Mouse (Mus musculus) gastrocnemius, adult 2 months (tissue): ENCODE data around the gene Gosr2. TPM values are rescaled to one million over a fixed set of nuclear protein-coding genes. Genes with fewer than 3 reads are reported as not detected.
A peak's percentile ranks its signal among the peaks of the same experiment; 100 is the strongest.

Experiments
- DNase-seq: peaks from one replicate; pipeline ENCODE4 v3.0.0; 2022
- H3K27ac ChIP-seq: fragments of 200-600 bp; 2 replicates; pipeline ENCODE4 v1.8.1; 2022; ENCODE audit warnings: mild to moderate bottlenecking
- H3K4me3 ChIP-seq: fragments of 200-600 bp; 2 replicates; pipeline ENCODE4 v1.8.1; 2022; ENCODE audit warnings: mild to moderate bottlenecking, moderate library complexity
- CTCF ChIP-seq: fragments of 200-600 bp; IDR thresholded peaks from 2 replicates; pipeline ENCODE4 v1.8.1; 2022; ENCODE audit warnings: antibody characterized with exemption, mild to moderate bottlenecking, moderate library complexity
- intact Hi-C: fragments of 180-260 bp; cut with DNase I; formaldehyde crosslinking; loops from one replicate; pipeline ENCODE4 v1.15.1; 2025
- total RNA-seq, 2 experiments: library from RNA; stranded (reverse); gene quantifications; 2 replicates each; pipeline ENCODE4 v1.2.3; 2021

Gosr2 gene
- total RNA-seq, 2 experiments from 2014 or later: 38.3 to 40.1 TPM

DNA sequence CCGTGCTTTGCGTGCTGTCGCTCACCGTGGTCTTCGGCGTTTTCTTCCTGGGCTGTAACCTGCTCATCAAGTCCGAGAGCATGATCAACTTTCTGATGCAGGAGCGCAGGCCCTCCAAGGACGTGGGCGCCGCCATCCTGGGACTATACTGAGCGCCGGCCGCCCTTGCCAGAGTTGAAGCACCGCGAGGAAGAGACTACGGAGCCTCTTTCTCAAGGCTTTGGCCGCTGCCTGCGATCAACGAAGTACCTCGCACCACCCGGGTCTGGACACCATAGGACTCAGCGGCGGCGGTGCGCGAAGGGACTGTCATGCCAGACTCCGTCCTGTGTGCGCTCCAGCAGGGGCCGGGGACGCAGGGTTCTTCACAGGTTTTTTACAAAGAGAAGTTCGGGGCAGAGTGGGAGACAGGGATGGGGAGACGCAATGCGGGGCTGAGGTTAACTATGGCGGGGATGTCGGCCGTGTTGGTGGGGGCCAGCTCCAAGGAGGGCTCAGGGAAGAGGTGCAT lies 47.7 kb downstream of the Gosr2 start:
- no peak for TF ChIP-seq CTCF
- no peak for DNase-seq
- Histone ChIP-seq H3K4me3 (peak overlapping the region; percentile 55), H3K27ac (no peak overlapping the region)
- intact Hi-C loops: no loop called here

DNA sequence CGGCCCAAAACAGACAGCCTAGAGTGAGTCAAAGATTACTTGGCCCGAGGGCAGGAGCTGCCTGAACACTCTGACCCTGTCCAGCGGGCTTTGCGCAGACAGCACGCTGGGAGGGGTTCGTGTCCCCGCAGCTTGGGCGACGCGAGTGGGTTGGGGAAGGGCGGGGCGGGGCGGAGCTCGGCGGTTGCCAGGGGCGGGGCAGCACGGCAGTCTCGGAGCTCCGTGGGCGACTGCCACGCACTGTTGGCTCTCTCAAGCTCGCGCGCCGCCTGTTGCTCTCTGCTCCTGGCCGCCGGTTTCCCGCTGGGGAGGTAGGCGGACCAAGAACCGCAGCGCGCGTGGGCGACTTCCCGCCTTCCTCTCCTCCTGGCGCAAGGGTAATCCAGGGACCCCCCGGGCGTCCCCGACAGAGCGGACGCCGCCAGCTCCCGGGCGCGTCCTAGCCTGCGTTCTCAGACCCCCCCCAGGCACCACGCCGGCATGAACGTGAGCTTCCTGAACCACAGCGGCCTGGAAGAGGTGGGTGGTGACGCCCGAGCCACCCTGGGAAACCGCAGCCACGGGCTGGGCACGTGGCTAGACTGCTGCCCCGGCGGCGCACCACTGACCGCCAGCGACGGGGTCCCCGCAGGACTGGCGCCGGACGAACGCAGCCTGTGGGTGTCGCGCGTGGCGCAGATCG lies 48.3 kb downstream of the Gosr2 start, which contains the start of gene Rprml:
Gene Rprml, plus strand, starts transcription at position 270 of the 682 bp plus-strand sequence.
- H3K4me3 ChIP-seq: peak within 1 kb of the TSS; percentile 55
- no peak within 1 kb of the TSS for H3K27ac ChIP-seq
- TF ChIP-seq CTCF: no peak
- intact Hi-C loops: no loop called here
- DNase-seq: no peak

DNA sequence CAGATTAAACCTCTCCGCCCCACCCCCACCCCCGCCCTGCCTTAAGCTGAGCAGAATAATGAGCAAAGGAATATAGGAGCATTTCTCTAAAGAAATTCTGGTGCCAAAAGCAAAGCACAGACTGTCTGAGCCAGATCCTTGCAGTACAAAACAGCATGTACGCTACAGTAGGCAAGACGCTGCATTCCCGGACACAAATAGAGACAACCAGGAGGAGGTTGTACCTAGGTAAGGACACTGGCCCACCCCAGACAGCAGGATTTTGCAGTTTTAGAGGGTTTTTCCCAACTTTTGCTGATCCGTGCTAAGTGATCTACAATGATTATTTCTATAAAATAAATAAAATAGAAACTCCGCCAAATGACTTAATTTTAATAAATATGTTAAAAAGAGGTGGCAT lies 49.0 kb downstream of the Gosr2 start:
- TF ChIP-seq CTCF: no peak
- intact Hi-C loops: no loop called here
- Histone ChIP-seq H3K4me3 (no peak overlapping the region), H3K27ac (no peak overlapping the region)
- DNase-seq: no peak

DNA sequence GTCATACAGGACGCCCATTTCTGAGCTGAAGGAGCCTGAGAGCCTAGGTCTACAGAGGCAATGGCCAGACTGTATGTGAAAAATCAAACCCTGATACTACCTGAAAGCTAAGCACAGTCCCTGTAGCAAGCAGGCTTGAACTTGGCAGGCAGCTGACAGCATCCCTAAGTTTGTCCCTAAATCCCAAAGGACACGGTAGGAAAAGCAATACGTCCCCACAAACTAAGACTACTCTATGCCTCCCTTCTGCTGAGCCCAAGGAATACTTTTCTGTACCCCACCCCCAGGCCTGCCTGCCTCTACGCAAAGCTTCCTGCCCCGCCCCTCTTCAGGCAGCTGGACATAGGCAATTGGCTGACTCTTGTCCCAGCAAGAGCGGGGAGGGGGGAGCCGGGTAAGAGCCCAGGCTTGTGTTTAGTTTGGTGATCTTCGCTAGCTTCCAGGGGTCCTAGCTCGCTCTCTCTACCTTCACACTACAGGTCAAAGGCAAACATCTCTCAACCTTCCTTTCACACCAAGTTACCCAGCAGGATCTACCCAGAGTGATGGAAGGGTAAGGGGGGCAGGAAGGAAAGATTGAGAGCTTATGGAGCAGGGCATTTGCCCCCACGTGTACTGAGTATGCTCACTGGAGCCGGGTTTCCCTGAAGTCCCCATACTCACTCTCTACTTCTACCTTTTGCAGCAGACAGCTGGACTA lies 49.6 kb downstream of the Gosr2 start:
- Histone ChIP-seq H3K27ac (no peak overlapping the region), H3K4me3 (no peak overlapping the region)
- intact Hi-C loops: no loop called here
- no peak for DNase-seq
- no peak for TF ChIP-seq CTCF

DNA sequence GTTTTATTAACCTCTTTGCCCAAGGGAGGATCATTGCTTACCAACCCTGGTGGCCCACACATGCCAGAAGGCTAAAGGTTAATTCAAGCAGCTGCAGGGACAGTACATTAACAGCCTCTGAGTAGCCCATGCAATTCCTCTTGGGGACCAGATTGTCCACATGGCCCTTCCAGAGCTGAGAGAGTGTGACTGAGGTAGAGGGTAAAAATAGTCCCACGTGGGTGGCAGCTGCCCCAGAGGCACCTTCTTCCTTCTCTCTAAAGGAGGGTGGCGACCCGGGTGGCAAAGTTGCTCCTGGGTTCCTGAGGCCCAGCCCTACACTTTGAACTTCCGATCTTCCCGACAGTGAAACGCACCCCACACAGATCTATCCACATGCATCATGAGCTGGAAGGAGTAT lies 51.4 kb downstream of the Gosr2 start:
- no peak for TF ChIP-seq CTCF
- intact Hi-C loops: no loop called here
- no peak for DNase-seq
- H3K27ac ChIP-seq: no peak overlapping the region
- no peak overlapping the region for H3K4me3 ChIP-seq

DNA sequence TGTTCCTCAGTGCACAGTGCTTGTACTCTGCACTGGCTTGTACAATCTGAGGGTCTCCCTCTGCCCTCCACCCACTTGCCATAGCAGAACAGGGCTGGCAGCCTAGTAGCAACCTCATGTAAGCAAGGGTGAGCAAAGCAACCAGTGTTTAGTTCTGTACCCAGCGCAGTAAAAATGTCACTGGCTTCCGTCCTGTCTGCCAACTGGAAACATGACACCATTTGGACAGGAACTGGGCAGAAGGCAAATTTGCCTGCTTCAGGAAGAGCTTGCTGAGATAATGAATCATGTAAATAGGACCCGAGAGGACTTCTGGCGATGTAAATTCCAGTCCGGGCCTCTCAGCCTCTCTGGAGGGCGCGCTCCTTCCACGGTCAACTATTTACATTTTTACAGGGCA lies 52.0 kb downstream of the Gosr2 start:
- Histone ChIP-seq H3K4me3 (no peak overlapping the region), H3K27ac (no peak overlapping the region)
- intact Hi-C loops: no loop called here
- no peak for TF ChIP-seq CTCF
- DNase-seq: peak; percentile 38

DNA sequence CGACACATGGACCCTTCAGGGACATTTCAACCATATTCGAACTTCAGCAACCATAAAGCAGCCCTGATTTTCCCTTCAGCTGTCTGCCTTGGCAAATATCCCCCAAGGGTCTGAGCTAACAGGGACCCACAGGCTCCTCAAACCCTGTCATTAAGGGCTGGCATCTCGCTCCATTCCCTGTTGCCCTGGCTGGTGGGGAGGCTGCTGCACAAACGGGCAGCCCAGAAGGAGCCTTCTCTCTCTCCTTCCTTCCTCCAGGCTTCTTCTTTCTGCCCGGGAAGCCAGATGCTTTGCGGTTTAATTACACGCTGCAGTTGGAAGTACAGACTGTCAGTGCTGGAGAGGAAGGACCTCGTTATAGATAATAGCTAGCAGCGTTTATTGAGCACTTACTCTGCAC lies 54.5 kb downstream of the Gosr2 start:
- H3K4me3 ChIP-seq: no peak overlapping the region
- TF ChIP-seq CTCF: no peak
- DNase-seq: no peak
- intact Hi-C loops: no loop called here
- H3K27ac ChIP-seq: no peak overlapping the region

DNA sequence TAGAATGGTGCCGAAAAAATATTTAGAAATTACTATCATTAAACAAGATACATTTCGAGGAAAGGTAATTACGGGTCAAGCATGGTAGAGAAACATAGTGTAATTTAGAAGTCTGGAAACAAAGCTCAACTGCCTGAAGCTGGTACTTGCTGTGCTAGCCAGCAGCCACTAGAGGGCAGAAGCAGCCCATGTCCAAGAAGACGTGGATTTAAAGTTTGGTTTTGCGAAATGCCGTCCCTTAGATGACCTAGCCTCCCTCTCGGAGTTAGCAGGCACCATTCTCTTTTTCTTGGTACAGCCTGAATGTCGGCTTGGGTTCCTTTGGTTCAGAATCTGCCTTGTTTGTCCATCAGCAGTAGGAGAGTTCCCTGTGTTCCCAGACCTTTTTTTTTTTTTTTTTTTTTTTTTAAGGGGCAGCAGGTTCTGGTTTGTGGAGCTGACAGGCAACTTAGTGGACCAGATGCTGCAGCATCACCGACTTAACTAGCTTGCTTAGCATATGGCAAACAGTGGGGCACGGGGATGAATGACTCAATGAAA lies 58.2 kb downstream of the Gosr2 start:
- H3K4me3 ChIP-seq: no peak overlapping the region
- H3K27ac ChIP-seq: no peak overlapping the region
- intact Hi-C loops: loop anchor here (1.0 to 2.0 kb wide), 2 partner anchors 35 to 119 kb away; no protein-coding TSS in a partner anchor
- peak; percentile 50 for DNase-seq
- TF ChIP-seq CTCF: peak; percentile 91

DNA sequence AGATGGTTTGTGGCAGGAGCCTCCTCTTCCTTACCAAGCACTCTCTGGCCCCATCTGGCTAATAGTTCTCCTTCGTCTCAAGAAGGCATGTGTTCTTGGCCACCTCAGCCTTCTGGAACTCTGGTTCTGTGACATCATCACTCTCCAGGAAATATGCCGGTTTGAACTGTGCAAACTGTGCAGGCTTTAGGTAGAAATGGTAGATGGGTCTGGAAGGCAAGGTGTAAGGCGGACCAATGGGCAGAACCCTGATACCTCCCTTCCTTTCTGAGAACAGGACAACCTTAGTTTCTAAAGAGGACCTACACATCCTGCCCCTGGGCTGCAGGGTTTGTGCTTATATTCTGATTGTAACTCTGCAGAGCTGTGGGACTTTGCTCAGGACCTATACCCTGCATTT lies 58.9 kb downstream of the Gosr2 start, which contains the start of gene Lyzl6:
Gene Lyzl6, minus strand, starts transcription at position 101 of the 400 bp plus-strand sequence.
- intact Hi-C loops: loop anchor here (1.0 to 2.0 kb wide), 2 partner anchors 36 to 120 kb away; no protein-coding TSS in a partner anchor
- no peak for DNase-seq
- no peak for TF ChIP-seq CTCF
- no peak within 1 kb of the TSS for H3K27ac ChIP-seq
- no peak within 1 kb of the TSS for H3K4me3 ChIP-seq

DNA sequence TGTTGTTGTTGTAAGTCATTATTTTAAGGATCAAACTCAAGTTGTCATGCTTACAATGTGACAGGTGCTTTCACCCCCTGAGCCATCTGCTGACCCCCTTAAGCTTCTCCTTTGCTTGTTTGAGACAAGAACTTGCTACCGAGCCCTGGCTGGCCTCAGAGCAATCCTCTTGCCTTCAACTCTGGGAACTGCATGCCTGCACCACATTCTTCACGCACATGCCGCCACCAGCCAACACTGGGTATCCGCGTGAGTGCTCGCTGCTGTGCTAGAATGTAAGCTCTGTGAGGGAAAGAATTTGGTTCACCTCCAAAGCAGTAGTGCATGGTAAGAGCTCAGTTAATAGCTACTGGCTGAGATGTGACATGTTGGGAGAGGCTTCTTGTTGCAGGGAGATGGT lies 61.4 kb downstream of the Gosr2 start:
- no peak overlapping the region for H3K27ac ChIP-seq
- intact Hi-C loops: no loop called here
- H3K4me3 ChIP-seq: no peak overlapping the region
- DNase-seq: no peak
- no peak for TF ChIP-seq CTCF

DNA sequence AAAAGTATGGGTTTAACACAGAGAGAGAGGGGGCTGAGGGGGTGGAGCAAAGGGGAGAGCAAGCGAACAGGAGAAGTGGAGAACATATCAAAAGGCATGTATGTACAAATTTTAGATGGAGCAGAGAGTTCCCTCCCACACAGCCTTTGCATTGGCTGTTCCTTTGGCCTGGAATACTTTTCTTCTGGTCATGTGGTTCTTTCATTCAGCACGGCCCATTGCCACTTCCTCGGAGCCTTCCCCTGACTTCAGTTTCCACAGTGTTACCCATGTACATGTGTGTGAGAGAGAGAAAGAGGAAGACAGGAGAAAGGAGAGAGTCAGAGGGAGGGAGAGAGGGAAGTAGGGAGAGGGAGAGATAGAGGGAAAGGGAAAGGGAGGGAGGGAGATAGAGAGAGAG lies 62.2 kb downstream of the Gosr2 start:
- DNase-seq: no peak
- intact Hi-C loops: no loop called here
- no peak overlapping the region for H3K4me3 ChIP-seq
- no peak for TF ChIP-seq CTCF
- no peak overlapping the region for H3K27ac ChIP-seq

DNA sequence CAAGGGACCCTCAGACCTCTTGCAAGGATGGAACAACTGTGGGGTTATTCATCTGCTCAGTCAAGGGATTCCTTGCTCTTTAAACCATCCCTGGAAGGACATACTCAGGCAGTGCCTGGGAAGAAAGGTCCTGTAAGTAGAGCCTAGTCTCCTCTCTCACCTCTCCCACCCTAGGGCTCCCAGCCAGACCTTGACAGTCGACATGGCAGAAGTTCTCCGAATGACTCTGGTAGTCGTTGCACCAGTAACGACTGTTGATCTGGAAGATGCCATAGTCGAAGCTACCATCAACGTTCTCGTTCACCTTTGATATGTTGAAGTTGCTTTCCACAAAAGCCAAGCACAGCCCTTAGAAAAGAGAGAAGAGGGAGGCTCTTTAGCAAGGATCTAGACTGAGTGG lies 62.9 kb downstream of the Gosr2 start:
- DNase-seq: no peak
- no peak for TF ChIP-seq CTCF
- intact Hi-C loops: no loop called here
- no peak overlapping the region for H3K27ac ChIP-seq
- no peak overlapping the region for H3K4me3 ChIP-seq

DNA sequence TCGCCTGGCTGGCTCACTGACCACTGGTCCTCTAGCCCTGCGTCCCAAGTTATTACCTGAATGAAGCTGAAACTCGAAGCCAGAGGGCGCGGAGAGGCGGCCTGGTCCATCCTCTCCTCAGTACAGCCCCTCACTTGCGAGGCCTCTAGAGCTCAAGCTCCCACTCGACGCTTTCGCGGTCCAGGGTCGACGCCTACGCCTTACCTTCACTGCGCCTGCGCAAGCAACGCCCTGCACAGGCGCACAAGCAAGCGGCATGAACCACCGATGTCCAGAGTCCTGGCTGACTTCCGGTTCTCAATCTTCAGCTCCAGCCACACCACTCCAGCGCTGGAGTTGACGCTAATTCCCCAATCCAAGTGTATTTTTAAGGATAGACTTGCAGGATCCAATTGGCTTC lies 70.2 kb downstream of the Gosr2 start:
- TF ChIP-seq CTCF: no peak
- intact Hi-C loops: no loop called here

More for the DNA sequence above, 70.2 kb downstream of the Gosr2 start:
- no peak overlapping the region for H3K4me3 ChIP-seq
- H3K27ac ChIP-seq: no peak overlapping the region
- no peak for DNase-seq

Other genes starting within 250 kb of the Gosr2 start
- not detected for gene Lrrc37a, start 193.3 kb downstream of the Gosr2 start, total RNA-seq
- gene Gm884, start 76.8 kb downstream of the Gosr2 start, total RNA-seq: not detected
- not detected for gene Lyzl6, start 59.0 kb downstream of the Gosr2 start, total RNA-seq
- not detected for gene Rprml, start 48.3 kb downstream of the Gosr2 start, total RNA-seq
- under 1 TPM; 0.05 to 0.06 TPM for gene Wnt9b, start 51.9 kb upstream of the Gosr2 start, total RNA-seq
- gene Wnt3, start 76.3 kb upstream of the Gosr2 start, total RNA-seq: under 1 TPM in 1 of 2 experiments, not detected in 1; 0.08 TPM